Mouse (Mus musculus) olfactory bulb, adult 2 months (tissue): ENCODE results near the gene Nmral1.

Experiments
- CTCF ChIP-seq: fragments of 200-500 bp; IDR thresholded peaks from 2 replicates; pipeline ENCODE4 v1.5.1; 2012; ENCODE audit warnings: low read depth, mild to moderate bottlenecking, low read length, moderate library complexity; ENCODE audit not compliant: insufficient read depth
- POLR2A ChIP-seq: fragments of 200-500 bp; IDR thresholded peaks from 2 replicates; pipeline ENCODE4 v1.6.1; 2012; ENCODE audit warnings: mild to moderate bottlenecking, low read depth, low read length, moderate library complexity; ENCODE audit not compliant: insufficient read depth

GRCm38 (mm10) chr16:4727526-4727925 lies 8.4 kb upstream of the Nmral1 start:
- TF ChIP-seq CTCF (no peak), POLR2A (no peak)
